Mouse (Mus musculus): Measurements from ENCODE around the gene Mgat4b. TPM values are rescaled to one million over a fixed set of nuclear protein-coding genes. Genes with fewer than 3 reads are reported as not detected.

Mgat4b gene
- polyA plus RNA-seq, 1 experiment from 2014 or later = 7.3 TPM

DNA sequence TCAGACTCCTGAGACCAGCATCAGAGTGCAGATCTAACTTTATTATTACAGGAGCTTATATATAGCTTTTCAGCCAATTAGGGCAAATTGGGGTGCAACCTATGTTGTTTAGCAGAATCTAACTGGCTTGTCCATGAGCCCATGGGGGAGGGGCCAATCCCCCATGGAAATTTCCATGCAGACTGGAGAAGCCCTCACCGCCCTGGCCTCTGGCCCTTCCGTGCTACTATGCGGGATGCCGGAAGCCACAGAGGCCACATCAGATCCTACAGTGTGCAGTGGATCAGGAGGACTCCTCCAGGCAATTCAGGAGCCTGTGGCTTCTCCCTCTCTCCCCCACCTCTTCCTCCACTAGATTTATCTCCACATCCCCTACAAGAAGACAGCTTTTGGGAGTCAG, 7.1 kb downstream of the Mgat4b start:
- Histone ChIP-seq H3K9ac (ENCODE audit: low read length) (no peak overlapping the region), H3K27ac (ENCODE audit: low read length) (no peak overlapping the region), H3K9me3 (ENCODE audit: control insufficient read depth, low read length) (no peaks in the 10 kb centered on the region), H3K4me1 (replicated peaks; ENCODE audit: control insufficient read depth, insufficient read depth, low read length) (peaks cover 12% of the 10 kb centered on the region; the same call in 1 of the 2 replicates), H3K36me3 (ENCODE audit: control insufficient read depth, insufficient read depth, low read length) (no peaks in the 10 kb centered on the region), H3K4me3 (ENCODE audit: low read length) (no peak overlapping the region), H3K27me3 (ENCODE audit: control insufficient read depth, insufficient read depth, low read depth, low read length) (no peaks in the 10 kb centered on the region), H3K4me2 (ENCODE audit: low read depth, low read length) (no peak overlapping the region)
- 62% methylated on average over 4 of the region's 4 CpGs for WGBS
- no peak for ATAC-seq (ENCODE audit: low read depth)

DNA sequence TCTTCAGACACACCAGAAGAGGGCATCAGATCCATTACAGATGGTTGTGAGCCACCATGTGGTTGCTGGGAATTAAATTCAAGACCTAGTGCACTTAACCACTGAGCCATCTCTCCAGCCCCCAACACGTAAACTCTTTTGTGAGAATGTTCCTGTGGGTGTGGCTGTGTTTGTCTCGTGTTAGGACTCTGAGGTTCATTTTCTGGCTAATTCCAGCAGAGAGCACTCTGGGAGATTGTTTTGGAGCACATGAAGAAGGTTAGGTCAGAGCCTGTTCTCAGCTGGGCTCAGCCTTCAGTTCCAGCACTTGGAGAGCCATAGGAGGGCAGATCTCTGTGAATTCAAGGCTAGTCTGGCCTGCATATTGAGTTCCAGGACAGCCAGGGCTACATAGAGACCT, 9.1 kb downstream of the Mgat4b start:
- H3K27me3 ChIP-seq (ENCODE audit: control insufficient read depth, insufficient read depth, low read depth, low read length) = no peaks in the 10 kb centered on the region
- H3K4me2 ChIP-seq (ENCODE audit: low read depth, low read length) = no peak overlapping the region
- no peak overlapping the region for H3K4me3 ChIP-seq (ENCODE audit: low read length)
- WGBS = 32% methylated on average over 2 of the region's 2 CpGs
- no peaks in the 10 kb centered on the region for H3K36me3 ChIP-seq (ENCODE audit: control insufficient read depth, insufficient read depth, low read length)
- ATAC-seq (ENCODE audit: low read depth) = no peak
- no peaks in the 10 kb centered on the region for H3K9me3 ChIP-seq (ENCODE audit: control insufficient read depth, low read length)
- H3K27ac ChIP-seq (ENCODE audit: low read length) = no peak overlapping the region
- H3K4me1 ChIP-seq (replicated peaks; ENCODE audit: control insufficient read depth, insufficient read depth, low read length) = peaks cover 13% of the 10 kb centered on the region; the same call in 1 of the 2 replicates
- no peak overlapping the region for H3K9ac ChIP-seq (ENCODE audit: low read length)

DNA sequence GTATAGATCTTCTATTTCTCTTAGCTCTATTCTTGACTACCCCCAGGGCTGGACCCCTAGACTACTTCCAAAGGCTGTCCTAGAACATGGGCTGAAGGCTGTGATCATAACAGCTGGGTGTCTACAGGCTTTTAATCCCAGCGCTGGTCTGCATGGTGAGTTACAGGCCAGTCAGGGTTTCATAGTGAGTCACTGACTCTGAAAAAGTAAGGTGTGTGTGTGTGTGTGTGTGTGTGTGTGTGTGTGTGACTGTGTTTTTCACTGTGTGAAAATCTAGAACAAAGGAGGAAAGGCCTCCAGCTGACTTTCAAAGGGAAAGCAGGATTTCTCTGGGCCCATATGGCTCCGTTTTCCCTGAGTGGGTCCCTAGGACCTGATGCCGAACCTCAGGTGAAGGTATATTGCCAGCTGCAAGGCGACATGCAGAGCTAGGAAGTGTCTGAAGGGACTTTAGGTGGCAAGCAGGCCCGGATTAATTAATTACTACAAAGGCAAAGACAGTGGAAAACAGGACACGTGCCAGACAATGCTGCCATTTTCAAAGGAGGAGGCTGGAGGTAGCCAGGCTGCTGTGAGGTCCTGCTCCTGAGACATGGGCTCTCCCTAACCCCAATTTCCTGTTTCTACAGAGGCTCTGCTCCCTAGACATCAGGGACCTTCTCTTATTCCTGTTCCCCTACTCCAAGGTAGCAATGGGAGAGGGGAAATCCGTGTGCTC, 12.0 kb downstream of the Mgat4b start:
- WGBS = 60% methylated on average over 7 of the region's 7 CpGs
- Histone ChIP-seq H3K36me3 (ENCODE audit: control insufficient read depth, insufficient read depth, low read length) (no peaks in the 10 kb centered on the region), H3K4me2 (ENCODE audit: low read depth, low read length) (no peak overlapping the region)

DNA sequence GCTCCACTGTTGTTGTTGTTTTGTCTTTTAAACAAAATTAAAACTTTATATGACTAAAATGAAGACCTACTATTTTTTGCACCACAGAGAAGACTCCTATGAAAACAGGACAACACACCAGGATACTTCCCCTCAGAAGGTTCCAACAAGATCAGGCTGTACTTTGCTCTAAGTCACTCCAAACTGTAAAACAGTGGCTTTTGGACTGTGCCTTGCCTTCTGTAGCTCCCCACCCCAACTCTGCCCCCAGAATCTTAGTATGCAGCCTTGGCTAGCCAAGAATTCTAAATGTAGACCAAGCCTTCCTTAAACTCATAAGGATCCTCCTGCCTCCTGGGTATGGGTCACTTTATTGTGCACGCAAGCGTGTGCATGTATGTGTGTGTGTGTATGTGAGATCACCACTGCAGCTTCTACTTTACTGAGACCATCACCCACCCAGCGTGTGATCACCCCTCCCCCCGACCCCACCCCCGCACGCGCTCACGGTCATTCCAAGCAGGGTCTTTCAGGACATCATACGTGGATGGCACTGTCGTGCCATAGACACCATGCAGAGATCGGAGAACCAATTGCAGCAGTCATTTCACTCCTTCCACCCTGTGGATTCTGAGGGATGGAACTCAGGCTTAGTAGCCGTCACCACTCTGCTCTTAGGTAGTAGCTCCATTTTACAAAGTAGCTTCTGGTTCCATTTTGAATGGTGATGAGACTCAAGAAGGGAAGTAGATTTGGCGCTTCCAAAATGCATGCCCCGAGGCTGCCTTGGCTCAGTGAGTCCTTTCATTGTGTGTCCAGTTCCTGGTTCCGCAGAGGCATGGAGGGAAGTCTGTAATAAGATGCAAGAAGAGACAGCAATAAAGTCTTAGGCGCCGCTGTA, 13.3 kb downstream of the Mgat4b start:
- no peak for ATAC-seq (ENCODE audit: low read depth)
- Histone ChIP-seq H3K9ac (ENCODE audit: low read length) (peak overlapping the region; percentile 94), H3K4me3 (ENCODE audit: low read length) (peak overlapping the region; percentile 85), H3K9me3 (ENCODE audit: control insufficient read depth, low read length) (no peaks in the 10 kb centered on the region), H3K36me3 (ENCODE audit: control insufficient read depth, insufficient read depth, low read length) (no peaks in the 10 kb centered on the region), H3K4me2 (ENCODE audit: low read depth, low read length) (peak overlapping the region; percentile 69), H3K4me1 (replicated peaks; ENCODE audit: control insufficient read depth, insufficient read depth, low read length) (peaks cover 23% of the 10 kb centered on the region), H3K27me3 (ENCODE audit: control insufficient read depth, insufficient read depth, low read depth, low read length) (no peaks in the 10 kb centered on the region), H3K27ac (ENCODE audit: low read length) (peak overlapping the region; percentile 82)
- WGBS = 7% methylated on average over 17 of the region's 17 CpGs

More for the DNA sequence above, 12.0 kb downstream of the Mgat4b start:
- ATAC-seq (ENCODE audit: low read depth) = no peak
- Histone ChIP-seq H3K9me3 (ENCODE audit: control insufficient read depth, low read length) (no peaks in the 10 kb centered on the region), H3K27ac (ENCODE audit: low read length) (no peak overlapping the region), H3K27me3 (ENCODE audit: control insufficient read depth, insufficient read depth, low read depth, low read length) (no peaks in the 10 kb centered on the region), H3K9ac (ENCODE audit: low read length) (no peak overlapping the region), H3K4me1 (replicated peaks; ENCODE audit: control insufficient read depth, insufficient read depth, low read length) (peaks cover 16% of the 10 kb centered on the region), H3K4me3 (ENCODE audit: low read length) (no peak overlapping the region)

GRCm38 (mm10) chr11:50224671-50225530, 14.2 kb downstream of the Mgat4b start:
- ATAC-seq (ENCODE audit: low read depth) = peak; percentile 90
- WGBS = under 1% methylated on average over 58 of the region's 70 CpGs
- peak overlapping the region; percentile 85 for H3K4me3 ChIP-seq (ENCODE audit: low read length)

GRCm38 (mm10) chr11:50225611-50226378, 15.1 kb downstream of the Mgat4b start:
- H3K36me3 ChIP-seq (ENCODE audit: control insufficient read depth, insufficient read depth, low read length) = no peaks in the 10 kb centered on the region
- no peaks in the 10 kb centered on the region for H3K9me3 ChIP-seq (ENCODE audit: control insufficient read depth, low read length)
- peak overlapping the region; percentile 82 for H3K27ac ChIP-seq (ENCODE audit: low read length)
- 3% methylated on average over 22 of the region's 34 CpGs for WGBS
- no peaks in the 10 kb centered on the region for H3K27me3 ChIP-seq (ENCODE audit: control insufficient read depth, insufficient read depth, low read depth, low read length)
- H3K4me1 ChIP-seq (replicated peaks; ENCODE audit: control insufficient read depth, insufficient read depth, low read length) = peaks cover 32% of the 10 kb centered on the region
- ATAC-seq (ENCODE audit: low read depth) = peak; percentile 37
- H3K4me3 ChIP-seq (ENCODE audit: low read length) = peak overlapping the region; percentile 85
- H3K9ac ChIP-seq (ENCODE audit: low read length) = peak overlapping the region; percentile 94
- H3K4me2 ChIP-seq (ENCODE audit: low read depth, low read length) = peak overlapping the region; percentile 69

More at GRCm38 (mm10) chr11:50224671-50225530, 14.2 kb downstream of the Mgat4b start:
- Histone ChIP-seq H3K4me1 (replicated peaks; ENCODE audit: control insufficient read depth, insufficient read depth, low read length) (peaks cover 26% of the 10 kb centered on the region), H3K27me3 (ENCODE audit: control insufficient read depth, insufficient read depth, low read depth, low read length) (no peaks in the 10 kb centered on the region), H3K27ac (ENCODE audit: low read length) (peak overlapping the region; percentile 82), H3K9me3 (ENCODE audit: control insufficient read depth, low read length) (no peaks in the 10 kb centered on the region), H3K36me3 (ENCODE audit: control insufficient read depth, insufficient read depth, low read length) (no peaks in the 10 kb centered on the region), H3K9ac (ENCODE audit: low read length) (peak overlapping the region; percentile 94), H3K4me2 (ENCODE audit: low read depth, low read length) (peak overlapping the region; percentile 69)

DNA sequence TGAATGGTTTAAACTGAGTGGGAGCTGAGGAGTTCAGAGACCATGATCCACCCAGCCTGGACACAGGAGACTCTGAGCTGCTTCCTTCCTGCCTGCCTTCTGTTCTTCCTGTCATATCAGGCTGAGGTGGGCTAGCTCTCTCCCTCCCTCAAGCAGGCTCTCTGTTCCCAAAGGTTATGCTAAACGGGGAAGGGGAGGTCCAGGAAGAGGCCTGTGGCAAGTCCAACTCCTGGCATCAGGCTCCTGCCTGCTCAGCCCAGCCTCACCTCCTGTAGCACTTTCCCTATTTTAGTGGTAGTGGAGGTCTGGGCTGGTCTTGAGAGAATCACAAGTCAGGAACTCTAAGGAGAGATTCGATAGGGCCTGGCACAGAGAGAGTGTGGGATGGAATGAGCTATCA, 15.7 kb downstream of the Mgat4b start:
- Histone ChIP-seq H3K4me3 (ENCODE audit: low read length) (peak overlapping the region; percentile 85), H3K9ac (ENCODE audit: low read length) (peak overlapping the region; percentile 94), H3K36me3 (ENCODE audit: control insufficient read depth, insufficient read depth, low read length) (no peaks in the 10 kb centered on the region), H3K9me3 (ENCODE audit: control insufficient read depth, low read length) (no peaks in the 10 kb centered on the region), H3K27ac (ENCODE audit: low read length) (peak overlapping the region; percentile 82), H3K27me3 (ENCODE audit: control insufficient read depth, insufficient read depth, low read depth, low read length) (no peaks in the 10 kb centered on the region), H3K4me2 (ENCODE audit: low read depth, low read length) (peak overlapping the region; percentile 69), H3K4me1 (replicated peaks; ENCODE audit: control insufficient read depth, insufficient read depth, low read length) (peaks cover 34% of the 10 kb centered on the region)
- no peak for ATAC-seq (ENCODE audit: low read depth)
- 25% methylated on average over 2 of the region's 2 CpGs for WGBS

DNA sequence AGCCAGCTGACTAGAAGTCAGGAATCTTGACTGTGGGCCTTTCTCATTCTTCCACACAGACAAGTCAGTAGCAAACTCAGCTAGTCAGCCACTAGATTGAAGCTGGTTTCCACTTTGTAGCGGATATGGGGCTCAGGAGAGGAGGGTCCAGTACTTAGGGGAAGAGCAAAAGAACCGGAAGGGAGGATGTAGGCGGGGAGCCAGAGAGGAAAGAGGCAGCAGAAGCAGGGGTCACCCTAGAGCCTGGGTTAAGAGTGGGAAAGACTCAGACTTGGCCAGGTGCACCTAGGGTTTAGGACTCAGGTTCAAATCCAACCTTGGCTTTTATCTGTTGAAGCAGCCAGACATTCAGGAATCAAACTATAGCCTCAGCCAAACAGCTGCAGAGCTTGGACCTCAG, 16.5 kb downstream of the Mgat4b start:
- Histone ChIP-seq H3K9ac (ENCODE audit: low read length) (peak overlapping the region; percentile 13; the same call in 1 of the 2 replicates), H3K27ac (ENCODE audit: low read length) (peak overlapping the region; percentile 82), H3K4me2 (ENCODE audit: low read depth, low read length) (peak overlapping the region; percentile 69), H3K9me3 (ENCODE audit: control insufficient read depth, low read length) (no peaks in the 10 kb centered on the region), H3K4me3 (ENCODE audit: low read length) (peak overlapping the region; percentile 85; the same call in 1 of the 2 replicates), H3K36me3 (ENCODE audit: control insufficient read depth, insufficient read depth, low read length) (peaks cover 6% of the 10 kb centered on the region; the same call in 1 of the 2 replicates), H3K4me1 (replicated peaks; ENCODE audit: control insufficient read depth, insufficient read depth, low read length) (peaks cover 34% of the 10 kb centered on the region), H3K27me3 (ENCODE audit: control insufficient read depth, insufficient read depth, low read depth, low read length) (no peaks in the 10 kb centered on the region)
- ATAC-seq (ENCODE audit: low read depth) = no peak
- WGBS = 60% methylated on average over 3 of the region's 3 CpGs

Data from lung, embryonic 16.5 days (tissue).